ENCODE assay signal across 28 mouse cellular contexts in the genomic region with DNA sequence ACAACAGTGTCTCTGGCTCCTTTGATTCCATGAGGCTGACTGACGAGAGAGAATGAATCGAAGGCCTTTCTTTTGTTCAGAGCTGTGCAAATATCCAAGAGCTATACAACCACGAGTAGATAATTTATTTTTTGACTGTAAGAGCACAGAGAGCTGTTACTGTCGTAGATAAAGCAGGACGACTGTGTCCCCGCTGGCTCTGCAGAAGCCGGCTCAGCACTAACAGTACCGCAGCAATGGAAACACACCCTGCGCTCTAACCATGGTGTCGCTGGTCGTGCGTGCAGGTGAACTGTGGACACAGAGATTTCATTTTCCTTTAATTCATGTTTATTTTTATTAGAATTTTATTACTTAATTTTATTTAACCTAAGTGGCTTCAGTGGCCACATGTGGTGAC.
DNase-seq lines count a peak whose midpoint lies in the region; ATAC-seq and TF ChIP-seq lines count a peak whose summit lies in the region.
"Had no signal": no experiment of that assay in that cellular context is flagged by ENCODE, and none has a peak within 500 bp of the region (broad histone marks: within the 10 kb centered on the region; RNA-seq: fewer than 3 reads in every experiment).

No protein-coding gene starts in this region.

- no peaks in the 10 kb centered on the region for H3K27me3 ChIP-seq in hindbrain, embryonic 12.5 days
- H3K27me3 ChIP-seq in hindbrain, embryonic 16.5 days (replicated peaks; ENCODE audit: control insufficient read depth, insufficient read depth, low read length), result no peaks in the 10 kb centered on the region
- H3K27me3 ChIP-seq in midbrain, embryonic 14.5 days (ENCODE audit: control insufficient read depth, insufficient read depth, low read length), result no peaks in the 10 kb centered on the region
- H3K27me3 ChIP-seq in midbrain, embryonic 10.5 days (ENCODE audit: low read depth, poor library complexity, severe bottlenecking), result no peaks in the 10 kb centered on the region
- no peaks in the 10 kb centered on the region for H3K27me3 ChIP-seq in midbrain, postnatal 0 days (ENCODE audit: insufficient read depth, low read length)
- H3K27me3 ChIP-seq: heart, embryonic 15.5 days; intestine, embryonic 15.5 days; limb, embryonic 13.5 days; lung, embryonic 15.5 days had no signal

- H3K4me3 ChIP-seq in hindbrain, embryonic 12.5 days, result no peak overlapping the region
- H3K4me3 ChIP-seq in hindbrain, embryonic 16.5 days (ENCODE audit: low read length), result no peak overlapping the region
- no peak overlapping the region for H3K4me3 ChIP-seq in midbrain, embryonic 14.5 days (replicated peaks; ENCODE audit: low read depth, low read length)
- H3K4me3 ChIP-seq in midbrain, embryonic 10.5 days, result no peak overlapping the region
- H3K4me3 ChIP-seq in midbrain, postnatal 0 days (ENCODE audit: low read depth, low read length), result no peak overlapping the region
- H3K4me3 ChIP-seq: erythroblast, embryonic 14.5 days; heart, embryonic 10.5 days; heart, embryonic 15.5 days; intestine, embryonic 15.5 days; limb, embryonic 13.5 days; lung, embryonic 15.5 days had no signal

- 70% methylated on average over 12 of the region's 12 CpGs for WGBS in hindbrain, embryonic 12.5 days
- WGBS in hindbrain, embryonic 16.5 days, result 53% methylated on average over 12 of the region's 12 CpGs
- 68% methylated on average over 12 of the region's 12 CpGs for WGBS in midbrain, embryonic 14.5 days
- WGBS in midbrain, embryonic 10.5 days, result 92% methylated on average over 12 of the region's 12 CpGs
- 60% methylated on average over 12 of the region's 12 CpGs for WGBS in midbrain, postnatal 0 days

- no peaks in the 10 kb centered on the region for H3K9me3 ChIP-seq in hindbrain, embryonic 12.5 days (replicated peaks)
- H3K9me3 ChIP-seq in hindbrain, embryonic 16.5 days (ENCODE audit: control insufficient read depth, low read length), result no peaks in the 10 kb centered on the region
- no peaks in the 10 kb centered on the region for H3K9me3 ChIP-seq in midbrain, embryonic 14.5 days (ENCODE audit: control insufficient read depth, low read length)
- no peaks in the 10 kb centered on the region for H3K9me3 ChIP-seq in midbrain, embryonic 10.5 days (replicated peaks)
- no peaks in the 10 kb centered on the region for H3K9me3 ChIP-seq in midbrain, postnatal 0 days (ENCODE audit: low read length)
- H3K9me3 ChIP-seq: heart, embryonic 10.5 days; heart, embryonic 15.5 days; intestine, embryonic 15.5 days; limb, embryonic 13.5 days; lung, embryonic 15.5 days had no signal

- no peak for TF ChIP-seq CTCF in midbrain, postnatal 0 days (IDR thresholded peaks at IDR 0.05)

- peaks cover 10% of the 10 kb centered on the region; the same call in 1 of the 2 replicates for H3K4me1 ChIP-seq in hindbrain, embryonic 12.5 days
- peaks cover 3% of the 10 kb centered on the region; the same call in 1 of the 2 replicates for H3K4me1 ChIP-seq in hindbrain, embryonic 16.5 days (ENCODE audit: control insufficient read depth, insufficient read depth, low read depth, low read length)
- no peaks in the 10 kb centered on the region for H3K4me1 ChIP-seq in midbrain, embryonic 14.5 days (ENCODE audit: control insufficient read depth, insufficient read depth, low read length)
- no peaks in the 10 kb centered on the region for H3K4me1 ChIP-seq in midbrain, embryonic 10.5 days
- H3K4me1 ChIP-seq in midbrain, postnatal 0 days (ENCODE audit: insufficient read depth, low read length), result no peaks in the 10 kb centered on the region
- H3K4me1 ChIP-seq: intestine, embryonic 15.5 days had no signal

- intact Hi-C loops in heart, postnatal 14 days (cut with DNase I), result no loop called here

- no peak overlapping the region for H3K4me2 ChIP-seq in hindbrain, embryonic 12.5 days (replicated peaks)
- no peak overlapping the region for H3K4me2 ChIP-seq in hindbrain, embryonic 16.5 days (ENCODE audit: low read length)
- no peak overlapping the region for H3K4me2 ChIP-seq in midbrain, embryonic 14.5 days (ENCODE audit: low read length)
- no peak overlapping the region for H3K4me2 ChIP-seq in midbrain, postnatal 0 days (ENCODE audit: low read depth, low read length, poor library complexity, severe bottlenecking)
- H3K4me2 ChIP-seq: heart, embryonic 15.5 days; intestine, embryonic 15.5 days; limb, embryonic 13.5 days; liver, embryonic 11.5 days; lung, embryonic 15.5 days had no signal

- peaks cover 67% of the 10 kb centered on the region for H3K36me3 ChIP-seq in hindbrain, embryonic 12.5 days
- H3K36me3 ChIP-seq in hindbrain, embryonic 16.5 days (ENCODE audit: control insufficient read depth, insufficient read depth, low read length), result peaks cover 7% of the 10 kb centered on the region
- peaks cover 68% of the 10 kb centered on the region for H3K36me3 ChIP-seq in midbrain, embryonic 14.5 days (ENCODE audit: control insufficient read depth, insufficient read depth, low read length)
- H3K36me3 ChIP-seq in midbrain, embryonic 10.5 days, result peaks cover 95% of the 10 kb centered on the region
- peaks cover 32% of the 10 kb centered on the region for H3K36me3 ChIP-seq in midbrain, postnatal 0 days (ENCODE audit: insufficient read depth, low read length)

- peak; percentile 17; the same call in 1 of the 2 replicates for ATAC-seq in hindbrain, embryonic 12.5 days (ENCODE audit: low FRiP score)
- no peak for ATAC-seq in hindbrain, embryonic 16.5 days
- no peak for ATAC-seq in midbrain, embryonic 14.5 days (ENCODE audit: low FRiP score, low TSS enrichment)
- no peak for ATAC-seq in midbrain, postnatal 0 days (ENCODE audit: low FRiP score)
- ATAC-seq in activated CD4-positive, CD25-positive, alpha-beta regulatory T cell, adult 4 months, result no peak
- ATAC-seq: intestine, embryonic 15.5 days had no signal

- DNase-seq in midbrain, embryonic 14.5 days, result peak; percentile 32
- no peak for DNase-seq in midbrain, embryonic 10.5 days (ENCODE audit: low spot score)
- no peak for DNase-seq in midbrain, postnatal 0 days (ENCODE audit: low spot score)
- DNase-seq in heart, postnatal 14 days, result no peak
- DNase-seq: adrenal gland, adult 2 months; adrenal gland, postnatal 36 days; B cell, adult 2 months; cerebellum, adult 2 months; cerebellum, postnatal 14 days; gastrocnemius, postnatal 14 days; heart, adult 11 months; kidney, adult 8-10 months; kidney, postnatal 4 days; right cerebral cortex, postnatal 4 days; thymus, adult 18-20 months; thymus, postnatal 25 days had no signal

- peak overlapping the region; percentile 57 for H3K27ac ChIP-seq in hindbrain, embryonic 12.5 days
- no peak overlapping the region for H3K27ac ChIP-seq in hindbrain, embryonic 16.5 days (ENCODE audit: low read depth, low read length)
- peak overlapping the region; percentile 53; the same call in 1 of the 2 replicates for H3K27ac ChIP-seq in midbrain, embryonic 14.5 days (replicated peaks; ENCODE audit: low read depth, low read length)
- H3K27ac ChIP-seq in midbrain, embryonic 10.5 days (replicated peaks), result no peak overlapping the region
- peak overlapping the region; percentile 38; the same call in 1 of the 2 replicates for H3K27ac ChIP-seq in midbrain, postnatal 0 days (ENCODE audit: low read depth, low read length)
- H3K27ac ChIP-seq: heart, embryonic 10.5 days; heart, embryonic 15.5 days; intestine, embryonic 15.5 days; kidney, postnatal 0 days; limb, embryonic 13.5 days; lung, embryonic 15.5 days; stomach, postnatal 0 days had no signal

- no peak overlapping the region for H3K9ac ChIP-seq in hindbrain, embryonic 12.5 days
- no peak overlapping the region for H3K9ac ChIP-seq in hindbrain, embryonic 16.5 days (ENCODE audit: low read depth, low read length)
- no peak overlapping the region for H3K9ac ChIP-seq in midbrain, embryonic 14.5 days (replicated peaks; ENCODE audit: low read length)
- H3K9ac ChIP-seq in midbrain, postnatal 0 days (replicated peaks; ENCODE audit: low read length, poor library complexity, severe bottlenecking), result no peak overlapping the region
- H3K9ac ChIP-seq: heart, embryonic 15.5 days; intestine, embryonic 15.5 days; limb, embryonic 13.5 days; lung, embryonic 15.5 days had no signal

Comparison
In these comparisons a context has a peak if more than half of its experiments do, and no peak if none do; other contexts are left out.
1. H3K27ac ChIP-seq: peak in hindbrain, embryonic 12.5 days (single experiment), midbrain, embryonic 14.5 days (single experiment) and midbrain, postnatal 0 days (single experiment); none in hindbrain, embryonic 16.5 days (single experiment) and midbrain, embryonic 10.5 days (single experiment).